Mouse (Mus musculus) megakaryocyte, embryonic 14.5 days (primary cell): Measurements from ENCODE around the gene Olfr361. TPM values are rescaled to one million over a fixed set of nuclear protein-coding genes. Genes with fewer than 3 reads are reported as not detected.
"Not testable (repeated sequence)": the region's sequence is repeated elsewhere in the genome, so short reads cannot be mapped to it uniquely, and the experiment has no call there.

Source experiments
- H3K27me3 ChIP-seq: replicated peaks from 2 replicates; pipeline ENCODE3; 2012; ENCODE audit warnings: inconsistent platforms
- H3K36me3 ChIP-seq: replicated peaks from 2 replicates; pipeline ENCODE3; 2012; ENCODE audit warnings: low read length, inconsistent platforms, mixed read lengths
- H3K4me1 ChIP-seq: 2 replicates; pipeline ENCODE4 v1.6.1; 2012; ENCODE audit warnings: inconsistent platforms
- H3K4me3 ChIP-seq: replicated peaks from 2 replicates; pipeline ENCODE3; 2012; ENCODE audit warnings: moderate library complexity, mild to moderate bottlenecking, inconsistent platforms
- H3K9me3 ChIP-seq: 2 replicates; pipeline ENCODE4 v1.6.1; 2012; ENCODE audit warnings: inconsistent platforms
- FLI1 ChIP-seq: IDR thresholded peaks from 2 replicates; pipeline ENCODE4 v1.6.1; 2012; ENCODE audit warnings: low read length, inconsistent platforms, mixed read lengths
- GATA1 ChIP-seq: IDR thresholded peaks from 3 replicates; pipeline ENCODE4 v1.6.1; 2012; ENCODE audit warnings: mixed read lengths, low read length, inconsistent platforms, borderline replicate concordance
- polyA plus RNA-seq: library from polyadenylated mRNA; stranded (reverse); fragments of >175 nt; gene quantifications from 2 replicates; pipeline ENCODE4 v1.2.3, GENCODE M21; 2012; ENCODE audit warnings: low replicate concordance; ENCODE audit not compliant: insufficient read depth

Gene Olfr361
- not detected in 2 replicates for polyA plus RNA-seq

DNA sequence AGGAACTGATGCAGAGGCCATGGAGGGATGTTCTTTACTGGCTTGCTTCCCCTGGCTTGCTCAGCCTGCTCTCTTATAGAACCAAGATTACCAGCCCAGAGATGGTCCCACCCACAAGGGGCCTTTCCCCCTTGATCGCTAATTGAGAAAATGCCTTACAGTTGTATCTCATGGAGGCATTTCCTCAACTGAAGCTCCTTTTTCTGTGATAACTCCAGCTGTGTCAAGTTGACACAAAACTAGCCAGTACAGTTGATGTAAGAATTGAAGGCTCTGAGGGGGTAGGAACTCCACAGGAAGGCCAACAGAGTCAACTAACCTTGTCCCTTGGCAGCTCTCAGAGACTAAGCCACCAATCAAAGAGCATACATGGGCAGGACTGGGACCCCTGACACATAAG lies at the start of gene Olfr361:
Gene Olfr361, minus strand, starts transcription at position 101 of the 400 bp plus-strand sequence.
- H3K4me3 ChIP-seq, H3K27me3 ChIP-seq, H3K36me3 ChIP-seq, H3K9me3 ChIP-seq, H3K4me1 ChIP-seq: not testable (repeated sequence)

DNA sequence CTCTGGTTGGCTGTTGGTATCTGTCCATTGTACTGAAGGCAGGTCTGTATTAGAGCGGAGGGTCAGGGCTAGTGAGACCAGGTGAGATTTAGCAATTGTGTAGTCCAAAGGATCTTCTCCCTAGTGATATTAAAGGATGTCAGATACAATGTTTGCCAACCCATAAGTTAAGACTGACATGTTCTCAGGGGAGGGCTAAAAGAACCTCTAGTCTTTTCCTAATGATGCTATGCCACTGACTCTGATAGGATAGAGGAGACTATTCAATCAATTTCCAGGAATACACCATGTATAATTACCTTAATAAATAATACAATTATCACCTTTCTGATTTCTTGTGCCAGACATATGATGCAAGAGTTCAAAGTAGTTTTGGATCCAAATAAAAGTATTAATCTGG lies 28.7 kb upstream of the Olfr361 start, which contains the start of gene Olfr362:
Gene Olfr362, minus strand, starts transcription at position 101 of the 400 bp plus-strand sequence.
- Histone ChIP-seq H3K9me3 (no peaks in the 10 kb centered on the region), H3K36me3 (no peaks in the 10 kb centered on the region), H3K4me3 (no peak within 1 kb of the TSS), H3K4me1 (no peaks in the 10 kb centered on the region), H3K27me3 (no peaks in the 10 kb centered on the region)
- no peak for TF ChIP-seq GATA1
- TF ChIP-seq FLI1: no peak

DNA sequence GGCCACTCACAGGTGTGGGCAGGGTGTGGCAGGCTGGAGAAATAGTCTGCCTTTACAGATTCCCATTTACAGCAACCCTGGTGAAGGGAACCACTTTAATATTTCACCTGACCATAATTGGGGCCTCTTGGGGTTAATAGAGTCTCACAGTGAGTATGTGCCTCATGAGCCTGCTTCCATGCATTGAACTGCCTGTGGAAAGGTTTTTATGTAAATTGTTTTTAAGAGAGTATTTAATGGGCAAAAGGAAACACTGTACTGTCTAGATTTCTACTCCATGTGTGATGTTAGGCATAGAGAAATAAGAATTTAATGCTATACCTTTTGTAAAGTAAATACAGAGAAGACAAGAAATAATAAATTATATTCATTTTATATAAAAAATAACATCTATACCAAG lies 23.6 kb downstream of the Olfr361 start, which contains the start of gene Olfr360:
Gene Olfr360, plus strand, starts transcription at position 301 of the 400 bp plus-strand sequence.
- H3K9me3 ChIP-seq: no peaks in the 10 kb centered on the region
- H3K4me3 ChIP-seq: no peak within 1 kb of the TSS
- no peaks in the 10 kb centered on the region for H3K4me1 ChIP-seq
- no peaks in the 10 kb centered on the region for H3K36me3 ChIP-seq
- no peaks in the 10 kb centered on the region for H3K27me3 ChIP-seq
- TF ChIP-seq FLI1: no peak
- no peak for TF ChIP-seq GATA1

Other genes starting within 250 kb of the Olfr361 start
- not detected in 2 replicates for gene Olfr350, start 243.0 kb downstream of the Olfr361 start, polyA plus RNA-seq
- gene Olfr351, start 226.6 kb downstream of the Olfr361 start, polyA plus RNA-seq: not detected in 2 replicates
- not detected in 2 replicates for gene Olfr352, start 220.8 kb downstream of the Olfr361 start, polyA plus RNA-seq
- not detected in 2 replicates for gene Olfr353, start 196.4 kb downstream of the Olfr361 start, polyA plus RNA-seq
- not detected in 2 replicates for gene Olfr354, start 183.6 kb downstream of the Olfr361 start, polyA plus RNA-seq
- gene Olfr355, start 160.4 kb downstream of the Olfr361 start, polyA plus RNA-seq: not detected in 2 replicates
- not detected in 2 replicates for gene Olfr356, start 152.2 kb downstream of the Olfr361 start, polyA plus RNA-seq
- not detected in 2 replicates for gene Olfr357, start 95.5 kb downstream of the Olfr361 start, polyA plus RNA-seq
- gene Olfr358, start 80.0 kb downstream of the Olfr361 start, polyA plus RNA-seq: not detected in 2 replicates
- gene Olfr360, start 23.5 kb downstream of the Olfr361 start, polyA plus RNA-seq: not detected in 2 replicates
- not detected in 2 replicates for gene Olfr362, start 28.6 kb upstream of the Olfr361 start, polyA plus RNA-seq
- not detected in 2 replicates for gene Olfr364-ps1, start 50.0 kb upstream of the Olfr361 start, polyA plus RNA-seq
- not detected in 2 replicates for gene Olfr365, start 98.9 kb upstream of the Olfr361 start, polyA plus RNA-seq
- gene Olfr366, start 122.3 kb upstream of the Olfr361 start, polyA plus RNA-seq: not detected in 2 replicates
- not detected in 2 replicates for gene Olfr368, start 237.2 kb upstream of the Olfr361 start, polyA plus RNA-seq